Mouse (Mus musculus): ENCODE measurements around the gene Sh3kbp1. TPM values are rescaled to one million over a fixed set of nuclear protein-coding genes. Genes with fewer than 3 reads are reported as not detected.

Sh3kbp1 gene
- total RNA-seq, 4 experiments from 2014 or later, result 18.2 to 36.7 (median 28.8) TPM

GRCm38 (mm10) chrX:159735513-159736099, 108.5 kb downstream of the Sh3kbp1 start:
- DNase-seq (ENCODE audit: low spot score in 2 of 2), result no peak

GRCm38 (mm10) chrX:159737344-159737743, 110.3 kb downstream of the Sh3kbp1 start:
- no peak for DNase-seq (ENCODE audit: low spot score in 2 of 2)

GRCm38 (mm10) chrX:159744035-159744434, 117.0 kb downstream of the Sh3kbp1 start:
- peak in 1 of 2 experiments; percentile 13 for DNase-seq (ENCODE audit: low spot score in 2 of 2)

- DNase-seq (ENCODE audit: low spot score in 2 of 2), result no peak
Observed at GRCm38 (mm10) chrX:159744620-159745019, 117.5 kb downstream of the Sh3kbp1 start.

GRCm38 (mm10) chrX:159751834-159752233, 124.8 kb downstream of the Sh3kbp1 start:
- no peak for DNase-seq (ENCODE audit: low spot score in 2 of 2)

- no peak for DNase-seq (ENCODE audit: low spot score in 2 of 2)
Observed at GRCm38 (mm10) chrX:159756261-159756660, 129.2 kb downstream of the Sh3kbp1 start.

GRCm38 (mm10) chrX:159756901-159757821, 130.1 kb downstream of the Sh3kbp1 start:
- no peak for DNase-seq (ENCODE audit: low spot score in 2 of 2)

- DNase-seq (ENCODE audit: low spot score in 2 of 2), result no peak
Observed at GRCm38 (mm10) chrX:159757854-159758540, 130.9 kb downstream of the Sh3kbp1 start.

- no peak for DNase-seq (ENCODE audit: low spot score in 2 of 2)
Observed at GRCm38 (mm10) chrX:159763801-159764200, 136.7 kb downstream of the Sh3kbp1 start.

- DNase-seq (ENCODE audit: low spot score in 2 of 2), result no peak
Observed at GRCm38 (mm10) chrX:159765850-159766249, 138.8 kb downstream of the Sh3kbp1 start.

- DNase-seq (ENCODE audit: low spot score in 2 of 2), result no peak
Observed at GRCm38 (mm10) chrX:159769005-159769404, 141.9 kb downstream of the Sh3kbp1 start.

GRCm38 (mm10) chrX:159769773-159770172, 142.7 kb downstream of the Sh3kbp1 start:
- no peak for DNase-seq (ENCODE audit: low spot score in 2 of 2)

GRCm38 (mm10) chrX:159772137-159772536, 145.1 kb downstream of the Sh3kbp1 start:
- no peak for DNase-seq (ENCODE audit: low spot score in 2 of 2)

- DNase-seq (ENCODE audit: low spot score in 2 of 2), result no peak
Observed at GRCm38 (mm10) chrX:159775042-159775441, 148.0 kb downstream of the Sh3kbp1 start.

GRCm38 (mm10) chrX:159778787-159779186, 151.7 kb downstream of the Sh3kbp1 start:
- no peak for DNase-seq (ENCODE audit: low spot score in 2 of 2)

GRCm38 (mm10) chrX:159790516-159790915, 163.4 kb downstream of the Sh3kbp1 start:
- DNase-seq (ENCODE audit: low spot score in 2 of 2), result no peak

GRCm38 (mm10) chrX:159795603-159796002, 168.5 kb downstream of the Sh3kbp1 start:
- no peak for DNase-seq (ENCODE audit: low spot score in 2 of 2)

GRCm38 (mm10) chrX:159804371-159804770, 177.3 kb downstream of the Sh3kbp1 start:
- DNase-seq (ENCODE audit: low spot score in 2 of 2), result no peak

- DNase-seq (ENCODE audit: low spot score in 2 of 2), result no peak
Observed at GRCm38 (mm10) chrX:159809510-159809909, 182.4 kb downstream of the Sh3kbp1 start.

- DNase-seq (ENCODE audit: low spot score in 2 of 2), result no peak
Observed at GRCm38 (mm10) chrX:159810469-159810868, 183.4 kb downstream of the Sh3kbp1 start.

GRCm38 (mm10) chrX:159817508-159817907, 190.4 kb downstream of the Sh3kbp1 start:
- no peak for DNase-seq (ENCODE audit: low spot score in 2 of 2)

GRCm38 (mm10) chrX:159828135-159828534, 201.1 kb downstream of the Sh3kbp1 start:
- no peak for DNase-seq (ENCODE audit: low spot score in 2 of 2)
